Mouse (Mus musculus) gastrocnemius, adult 2 months (tissue): ENCODE data around the gene Ptprg. TPM values are rescaled to one million over a fixed set of nuclear protein-coding genes. Genes with fewer than 3 reads are reported as not detected.

ENCODE experiments used
- DNase-seq: peaks from one replicate; pipeline ENCODE4 v3.0.0; 2022
- H3K27ac ChIP-seq: fragments of 200-600 bp; 2 replicates; pipeline ENCODE4 v1.8.1; 2022; ENCODE audit warnings: mild to moderate bottlenecking
- H3K4me3 ChIP-seq: fragments of 200-600 bp; 2 replicates; pipeline ENCODE4 v1.8.1; 2022; ENCODE audit warnings: mild to moderate bottlenecking, moderate library complexity
- CTCF ChIP-seq: fragments of 200-600 bp; IDR thresholded peaks from 2 replicates; pipeline ENCODE4 v1.8.1; 2022; ENCODE audit warnings: antibody characterized with exemption, mild to moderate bottlenecking, moderate library complexity
- intact Hi-C: fragments of 180-260 bp; cut with DNase I; formaldehyde crosslinking; loops from one replicate; pipeline ENCODE4 v1.15.1; 2025
- total RNA-seq, 2 experiments: library from RNA; stranded (reverse); gene quantifications; 2 replicates each; pipeline ENCODE4 v1.2.3; 2021

The Ptprg gene
- total RNA-seq, 2 experiments from 2014 or later, result 26.3 to 32.5 TPM

DNA sequence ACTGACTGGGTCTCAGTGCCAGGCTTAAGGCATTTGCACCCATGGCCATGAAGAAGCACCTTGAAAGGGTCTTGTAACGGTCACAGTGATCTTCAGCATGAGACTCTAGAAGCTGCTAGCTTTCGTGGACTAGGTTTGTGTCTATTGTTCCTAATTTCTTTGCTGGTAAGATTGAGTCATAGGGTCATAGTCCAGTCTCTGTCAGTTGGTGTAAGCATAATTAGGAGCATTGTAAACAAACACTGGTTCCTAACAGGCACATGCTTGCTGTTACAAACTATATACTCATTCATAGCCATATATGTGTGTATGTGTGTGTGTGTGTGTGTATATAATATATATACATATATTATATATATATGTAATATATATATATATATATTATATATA, 19.1 kb downstream of the Ptprg start:
- intact Hi-C loops, result no loop called here
- DNase-seq, result no peak
- TF ChIP-seq CTCF, result no peak
- Histone ChIP-seq H3K27ac (peak overlapping the region; percentile 17), H3K4me3 (no peak overlapping the region)

DNA sequence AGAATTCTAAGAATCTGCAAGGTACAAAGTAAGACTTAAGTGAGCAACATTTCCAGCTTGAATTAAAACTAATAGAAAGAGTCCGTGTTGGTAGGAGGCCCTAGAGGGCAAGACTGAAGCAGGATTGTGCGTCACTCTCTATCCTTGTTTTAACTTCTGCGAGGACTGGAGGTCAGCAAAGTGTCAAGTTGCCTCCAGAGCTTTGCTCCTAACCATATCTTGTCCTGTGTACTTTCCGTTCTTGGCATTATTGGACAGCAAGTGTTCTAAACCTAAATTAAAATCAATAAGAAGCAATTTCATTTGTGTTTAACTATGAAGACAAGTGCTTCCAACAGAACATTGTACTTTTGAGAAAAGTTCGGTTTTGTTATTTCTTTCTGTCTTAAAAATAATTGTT, 20.4 kb downstream of the Ptprg start:
- no peak for TF ChIP-seq CTCF
- DNase-seq, result no peak
- Histone ChIP-seq H3K27ac (peak overlapping the region; percentile 84), H3K4me3 (peak overlapping the region; percentile 35)
- intact Hi-C loops, result no loop called here

- Histone ChIP-seq H3K27ac (peak overlapping the region; percentile 67; the same call in 1 of the 2 replicates), H3K4me3 (no peak overlapping the region)
- no peak for TF ChIP-seq CTCF
- intact Hi-C loops, result no loop called here
- DNase-seq, result no peak
These were observed 24.1 kb downstream of the Ptprg start for GRCm38 (mm10) chr14:11577276-11577909.

DNA sequence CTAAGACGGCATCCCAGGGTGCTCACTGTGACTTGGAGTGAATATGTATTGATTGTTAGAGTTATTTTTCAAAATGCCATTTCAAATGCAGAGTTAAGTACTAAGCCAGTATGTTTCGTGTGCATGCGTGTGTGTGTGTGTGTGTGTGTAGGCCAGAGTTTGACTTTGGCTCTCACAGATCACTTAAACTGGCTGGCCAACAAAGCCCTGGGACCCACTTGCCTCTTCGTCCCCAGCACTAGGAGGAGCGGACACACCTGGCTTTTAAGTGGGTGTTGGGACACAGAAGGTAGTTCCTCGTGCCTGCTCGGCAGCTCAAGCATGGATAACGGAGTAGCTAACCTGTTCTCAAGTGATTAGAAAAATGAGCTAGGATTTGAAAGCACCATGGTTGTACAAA, 24.6 kb downstream of the Ptprg start:
- Histone ChIP-seq H3K27ac (peak overlapping the region; percentile 67), H3K4me3 (peak overlapping the region; percentile 15)
- intact Hi-C loops, result no loop called here
- no peak for TF ChIP-seq CTCF
- no peak for DNase-seq

GRCm38 (mm10) chr14:11578492-11578967, 25.2 kb downstream of the Ptprg start:
- no peak for TF ChIP-seq CTCF
- intact Hi-C loops, result no loop called here
- Histone ChIP-seq H3K4me3 (peak overlapping the region; percentile 15), H3K27ac (peak overlapping the region; percentile 67)
- DNase-seq, result peak; percentile 60

GRCm38 (mm10) chr14:11579950-11580349, 26.6 kb downstream of the Ptprg start:
- intact Hi-C loops, result no loop called here
- peak; percentile 34 for TF ChIP-seq CTCF

DNA sequence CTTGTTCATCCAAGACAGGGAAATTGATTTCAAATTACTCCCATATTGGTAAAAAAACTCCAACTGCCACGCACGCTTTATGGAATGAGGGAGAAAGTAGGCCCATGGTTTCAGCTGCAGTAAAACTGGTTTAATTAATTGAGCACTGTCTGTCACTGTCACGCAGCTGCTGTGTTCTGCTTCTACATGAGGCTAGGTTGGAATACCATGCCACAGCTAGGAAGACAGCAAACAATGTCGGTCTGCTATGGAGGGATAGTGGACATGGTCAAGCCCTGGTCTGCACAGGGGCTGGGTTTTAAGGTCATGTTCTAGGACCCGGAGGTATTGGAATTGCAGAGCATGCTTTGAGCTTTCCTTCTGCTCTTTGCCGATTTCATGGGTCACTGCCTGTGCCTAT, 30.9 kb downstream of the Ptprg start:
- no peak for TF ChIP-seq CTCF
- intact Hi-C loops, result no loop called here
- DNase-seq, result no peak

More at GRCm38 (mm10) chr14:11579950-11580349, 26.6 kb downstream of the Ptprg start:
- H3K4me3 ChIP-seq, result no peak overlapping the region
- DNase-seq, result no peak
- H3K27ac ChIP-seq, result no peak overlapping the region

GRCm38 (mm10) chr14:11584929-11585633, 31.7 kb downstream of the Ptprg start:
- intact Hi-C loops, result no loop called here

More for the DNA sequence above, 30.9 kb downstream of the Ptprg start:
- no peak overlapping the region for H3K27ac ChIP-seq
- no peak overlapping the region for H3K4me3 ChIP-seq

DNA sequence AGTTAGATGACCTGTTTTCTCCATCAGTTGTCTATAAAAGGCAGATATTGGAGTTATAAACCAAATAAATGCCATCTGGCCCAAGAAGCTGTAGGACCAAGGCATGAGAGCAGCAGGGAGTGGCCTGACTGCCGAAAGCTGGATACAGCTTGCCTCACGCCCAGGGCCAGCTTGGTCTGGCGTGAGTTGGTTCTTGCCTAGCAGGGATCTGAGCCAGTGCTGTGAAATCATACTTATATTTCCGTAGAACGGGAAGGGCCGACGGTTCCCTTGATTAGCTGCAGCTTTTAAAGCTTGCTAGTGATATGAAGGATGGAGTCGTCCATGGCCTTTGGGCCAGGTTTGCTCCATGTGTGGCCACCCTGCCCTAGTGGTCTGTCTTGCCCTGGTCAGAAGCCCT, 37.1 kb downstream of the Ptprg start:
- no peak overlapping the region for H3K27ac ChIP-seq
- TF ChIP-seq CTCF, result no peak
- no peak overlapping the region for H3K4me3 ChIP-seq
- intact Hi-C loops, result no loop called here
- DNase-seq, result peak; percentile 47

More at GRCm38 (mm10) chr14:11584929-11585633, 31.7 kb downstream of the Ptprg start:
- TF ChIP-seq CTCF, result no peak
- DNase-seq, result no peak
- Histone ChIP-seq H3K27ac (no peak overlapping the region), H3K4me3 (no peak overlapping the region)

DNA sequence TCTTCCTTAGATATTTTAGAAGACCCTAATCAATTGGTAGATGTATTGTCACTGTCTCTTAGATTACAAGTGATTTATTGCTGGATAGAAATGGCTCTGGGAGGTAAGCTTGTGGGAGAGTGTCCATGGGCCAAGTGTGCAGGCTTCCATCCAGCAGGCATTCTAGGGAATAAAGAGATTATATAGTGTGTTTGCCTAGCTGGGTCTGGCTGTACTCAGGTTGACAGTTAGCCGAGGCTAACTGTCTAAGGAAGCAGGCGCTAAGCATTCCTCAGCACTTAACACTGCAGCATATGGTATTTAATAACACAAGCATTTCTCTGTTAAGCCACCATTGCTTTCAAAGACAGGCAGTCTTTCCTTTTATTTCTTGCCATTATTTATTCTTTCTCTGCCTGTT, 39.3 kb downstream of the Ptprg start:
- intact Hi-C loops, result no loop called here
- H3K4me3 ChIP-seq, result no peak overlapping the region
- no peak overlapping the region for H3K27ac ChIP-seq
- no peak for TF ChIP-seq CTCF
- no peak for DNase-seq

GRCm38 (mm10) chr14:11594336-11594735, 41.0 kb downstream of the Ptprg start:
- intact Hi-C loops, result no loop called here
- no peak for TF ChIP-seq CTCF
- no peak for DNase-seq
- Histone ChIP-seq H3K4me3 (no peak overlapping the region), H3K27ac (no peak overlapping the region)

DNA sequence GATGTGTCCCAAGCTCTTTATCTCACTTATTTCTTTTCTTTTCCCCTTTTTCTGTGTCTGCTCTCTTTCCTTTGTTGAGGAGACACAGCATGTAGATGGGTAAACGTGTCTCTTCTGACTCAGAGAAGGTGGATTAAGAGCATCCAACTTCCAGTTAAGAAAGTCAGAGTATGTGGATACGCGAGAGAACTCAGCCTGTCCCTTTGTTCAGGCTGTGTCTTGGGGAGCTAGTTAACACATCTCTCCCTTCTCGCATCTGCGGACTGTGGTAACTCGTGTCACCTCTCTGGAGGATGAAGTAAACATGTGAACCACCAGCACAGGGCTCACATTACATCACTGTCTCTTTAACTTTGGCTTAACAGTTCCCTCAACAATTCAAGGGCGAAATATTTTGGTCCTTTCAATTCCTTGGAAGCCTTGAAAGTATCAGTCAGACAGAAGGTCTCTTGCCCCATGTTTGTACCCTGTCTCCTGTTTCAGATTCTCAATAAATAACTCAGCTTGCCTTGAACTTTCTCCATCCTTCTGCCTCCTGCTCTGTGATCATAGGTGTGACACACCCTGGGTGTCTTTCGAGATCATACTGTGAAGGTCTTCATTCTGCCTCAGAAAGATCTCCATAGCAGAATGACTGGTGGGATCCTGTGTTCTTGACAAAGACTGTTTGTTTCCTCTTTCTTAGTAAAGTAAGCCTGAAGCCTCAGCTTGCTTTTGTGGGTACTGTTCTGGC, 51.0 kb downstream of the Ptprg start:
- TF ChIP-seq CTCF, result no peak
- Histone ChIP-seq H3K27ac (no peak overlapping the region), H3K4me3 (no peak overlapping the region)
- intact Hi-C loops, result no loop called here
- DNase-seq, result no peak

DNA sequence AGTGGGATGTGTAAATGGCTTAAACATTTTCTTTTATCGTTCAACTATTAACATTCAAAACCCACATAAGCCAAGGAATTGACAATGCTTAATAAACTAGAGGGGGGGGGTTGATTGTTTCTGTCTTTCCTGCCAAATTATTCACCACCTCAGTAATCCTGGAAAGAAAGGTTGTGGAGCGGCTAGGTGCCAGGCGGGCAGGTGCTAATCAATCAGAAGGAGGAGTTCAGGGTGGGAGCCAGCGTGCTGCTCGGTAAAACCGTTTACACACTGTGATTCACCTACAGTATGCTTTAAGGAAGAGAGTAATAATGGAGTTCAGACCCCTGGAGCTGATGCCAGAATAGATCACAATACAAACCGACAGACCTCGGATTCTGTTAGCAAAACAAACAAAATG, 55.0 kb downstream of the Ptprg start:
- Histone ChIP-seq H3K27ac (no peak overlapping the region), H3K4me3 (no peak overlapping the region)
- TF ChIP-seq CTCF, result no peak
- DNase-seq, result no peak
- intact Hi-C loops, result no loop called here
